Mouse (Mus musculus) forebrain, embryonic 15.5 days (tissue): Measurements from ENCODE around the gene Ufsp1. TPM values are rescaled to one million over a fixed set of nuclear protein-coding genes. Genes with fewer than 3 reads are reported as not detected.
"Not testable (repeated sequence)": the region's sequence is repeated elsewhere in the genome, so short reads cannot be mapped to it uniquely, and the experiment has no call there.

Experiments used
- ATAC-seq: fragments of 200-750 bp; cut with Nextera tagmentation; replicated peaks from 2 replicates; pipeline ENCODE4 v1.8.0; 2017; ENCODE audit warnings: mild to moderate bottlenecking, moderate TSS enrichment, moderate library complexity
- H3K27ac ChIP-seq: fragments of 300-500 bp; sonication (generic); replicated peaks from 2 replicates; pipeline ENCODE4 v1.5.1; 2015; ENCODE audit warnings: mild to moderate bottlenecking, inconsistent platforms
- H3K27me3 ChIP-seq: fragments of 300-500 bp; sonication (generic); 2 replicates; pipeline ENCODE4 v1.6.1; 2015; ENCODE audit warnings: inconsistent platforms
- H3K36me3 ChIP-seq: fragments of 300-500 bp; sonication (generic); 2 replicates; pipeline ENCODE4 v1.6.1; 2015; ENCODE audit warnings: mild to moderate bottlenecking, inconsistent platforms
- H3K4me1 ChIP-seq: fragments of 300-500 bp; sonication (generic); 2 replicates; pipeline ENCODE4 v1.6.1; 2015; ENCODE audit warnings: inconsistent platforms
- H3K4me2 ChIP-seq: fragments of 300-500 bp; sonication (generic); replicated peaks from 2 replicates; pipeline ENCODE4 v1.6.1; 2015; ENCODE audit warnings: mild to moderate bottlenecking, inconsistent platforms
- H3K4me3 ChIP-seq: fragments of 300-500 bp; sonication (generic); 2 replicates; pipeline ENCODE4 v1.5.1; 2015; ENCODE audit warnings: mild to moderate bottlenecking, inconsistent platforms
- H3K9ac ChIP-seq: fragments of 300-500 bp; sonication (generic); replicated peaks from 2 replicates; pipeline ENCODE4 v1.6.1; 2015; ENCODE audit warnings: mild to moderate bottlenecking, inconsistent platforms
- H3K9me3 ChIP-seq: fragments of 300-500 bp; sonication (generic); 2 replicates; pipeline ENCODE4 v1.6.1; 2016; ENCODE audit warnings: inconsistent platforms
- WGBS: fragments of 180-500 bp; shearing (Covaris S2); methylation state at CpG from one replicate; pipeline ENCODE4 v1.1.7; 2015; ENCODE audit warnings: mixed read lengths; 5-methylcytosine and 5-hydroxymethylcytosine counted together
- polyA plus RNA-seq: library from polyadenylated mRNA; unstranded; fragments of >200 nt; fragmentation: Nextera tagmentation; extraction: Ambion mirVana; gene quantifications from 2 replicates; pipeline ENCODE4 v1.2.1, GENCODE M21; 2015

The Ufsp1 gene
- 8.4 and 9.4 TPM in 2 replicates for polyA plus RNA-seq

DNA sequence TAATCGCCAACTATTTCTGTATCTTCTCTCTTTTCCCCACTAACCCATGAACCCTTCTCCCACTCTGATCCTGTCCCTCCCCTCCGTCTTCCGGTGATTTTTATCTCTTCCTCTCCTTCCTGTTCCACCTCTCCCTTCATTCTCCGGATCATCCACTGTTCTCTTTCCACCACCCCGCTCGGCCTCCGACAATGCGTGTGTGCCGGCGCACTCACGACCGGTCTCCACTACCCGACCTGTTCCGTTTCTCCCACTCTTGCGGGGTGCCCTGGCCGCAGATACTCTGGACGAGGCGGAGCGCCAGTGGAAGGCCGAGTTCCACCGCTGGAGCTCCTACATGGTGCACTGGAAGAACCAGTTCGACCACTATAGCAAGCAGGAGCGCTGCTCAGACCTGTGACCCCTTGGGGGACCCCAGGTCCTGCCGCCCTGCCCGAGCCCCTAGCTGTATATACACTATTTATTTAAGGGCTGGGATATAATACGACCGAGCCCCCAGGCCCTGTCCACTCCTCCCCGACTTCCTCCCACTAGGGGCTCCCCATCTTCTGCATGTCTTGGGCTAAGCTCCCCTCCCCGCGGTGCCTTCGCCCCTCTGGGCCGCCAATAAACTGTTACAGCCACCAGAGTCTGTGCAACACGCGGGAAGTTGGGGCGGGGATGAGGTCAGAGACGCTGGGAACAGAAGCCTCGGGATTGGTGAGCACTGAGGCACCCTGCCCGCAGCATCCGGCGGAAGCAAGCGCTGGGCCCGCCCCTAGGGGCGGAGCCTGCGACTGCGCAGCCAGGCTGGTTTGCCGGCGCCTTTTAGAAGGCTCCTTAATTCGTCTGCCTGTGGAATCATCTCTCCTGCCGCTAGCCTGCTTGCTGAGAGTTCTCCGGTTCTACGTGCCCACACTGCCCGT is at the start of gene Ufsp1:
TSS of gene Ufsp1 (plus strand) at position 791 of the 905 bp plus-strand sequence.
- Histone ChIP-seq H3K36me3 (peaks cover 41% of the 10 kb centered on the region), H3K9me3 (no peaks in the 10 kb centered on the region), H3K27me3 (peaks cover 16% of the 10 kb centered on the region), H3K9ac (peak within 1 kb of the TSS; percentile 82), H3K4me3 (peak within 1 kb of the TSS; percentile 61), H3K4me2 (peak within 1 kb of the TSS; percentile 100), H3K27ac (peak within 1 kb of the TSS; percentile 89), H3K4me1 (peaks cover 25% of the 10 kb centered on the region)
- WGBS, result 0% methylated on average over 52 of the region's 52 CpGs
- peak; percentile 97 for ATAC-seq

DNA sequence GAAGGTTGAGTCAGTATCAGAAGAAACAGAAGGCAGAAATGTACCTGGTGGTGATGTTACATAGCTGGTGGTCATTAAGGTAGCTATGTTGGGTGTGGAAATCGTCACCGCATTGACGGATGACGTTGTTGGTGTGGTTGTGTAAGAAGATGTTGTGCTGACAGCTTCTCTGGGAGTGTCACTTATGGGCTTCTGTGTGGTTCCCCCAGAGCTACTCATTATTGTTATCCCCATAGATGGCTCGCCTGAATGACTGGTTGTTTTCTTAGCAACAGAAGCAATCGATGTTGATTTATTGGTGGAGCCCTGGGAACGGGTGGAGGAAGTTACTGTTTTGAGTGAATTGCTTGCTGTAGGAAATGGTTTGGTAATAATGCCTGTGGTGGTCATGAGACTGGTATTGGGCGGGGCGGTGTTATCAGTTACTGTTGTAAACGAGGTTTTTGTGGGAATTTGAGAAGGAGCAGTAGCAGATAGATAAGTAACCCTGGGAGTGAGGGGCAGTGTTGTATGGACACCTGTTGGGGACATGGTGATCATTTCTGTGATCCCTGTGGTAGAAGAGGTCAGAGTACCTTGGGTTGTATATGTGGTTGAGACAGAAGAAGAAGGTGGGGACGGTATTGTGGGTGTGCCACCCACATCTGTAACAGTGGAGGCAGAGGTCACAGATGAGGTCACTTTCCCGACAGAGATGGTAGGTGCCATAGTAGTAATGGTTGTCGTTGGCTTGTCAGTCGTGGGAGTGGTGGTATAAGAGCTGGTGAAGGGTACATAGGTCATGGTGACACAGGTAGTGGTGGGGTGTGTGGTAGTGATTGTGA is 30.3 kb upstream of the Ufsp1 start:
- WGBS, result 90% methylated on average over 14 of the region's 14 CpGs
- Histone ChIP-seq H3K36me3 (no peaks in the 10 kb centered on the region), H3K4me1 (no peaks in the 10 kb centered on the region), H3K27ac (no peak overlapping the region), H3K4me3 (no peak overlapping the region), H3K27me3 (no peaks in the 10 kb centered on the region), H3K4me2 (no peak overlapping the region), H3K9me3 (no peaks in the 10 kb centered on the region), H3K9ac (no peak overlapping the region)
- ATAC-seq, result no peak

DNA sequence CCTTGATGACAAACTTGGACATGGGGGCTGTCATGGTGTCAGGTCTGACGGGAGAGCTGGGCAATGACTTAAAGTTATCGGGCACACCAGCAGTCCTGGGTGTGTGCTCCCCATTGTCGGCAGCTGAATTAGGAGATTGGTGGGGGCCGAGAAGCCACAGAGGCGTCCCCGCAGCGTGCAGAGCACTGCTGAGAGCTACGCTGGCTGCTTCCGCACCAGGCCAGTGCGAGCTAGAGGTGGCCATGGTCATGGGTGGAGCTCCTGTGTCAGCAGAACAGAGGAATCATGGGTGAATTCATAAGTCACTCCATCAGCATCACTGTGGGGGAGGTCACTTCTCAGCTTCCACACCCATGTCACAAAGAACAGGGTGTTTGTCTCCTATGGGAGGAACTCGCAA is 29.6 kb upstream of the Ufsp1 start:
- no peak overlapping the region for H3K27ac ChIP-seq
- no peak for ATAC-seq
- H3K9me3 ChIP-seq, result no peaks in the 10 kb centered on the region
- H3K36me3 ChIP-seq, result no peaks in the 10 kb centered on the region
- no peak overlapping the region for H3K4me3 ChIP-seq
- H3K9ac ChIP-seq, result no peak overlapping the region
- no peak overlapping the region for H3K4me2 ChIP-seq
- no peaks in the 10 kb centered on the region for H3K27me3 ChIP-seq
- WGBS, result 91% methylated on average over 11 of the region's 11 CpGs
- no peaks in the 10 kb centered on the region for H3K4me1 ChIP-seq

DNA sequence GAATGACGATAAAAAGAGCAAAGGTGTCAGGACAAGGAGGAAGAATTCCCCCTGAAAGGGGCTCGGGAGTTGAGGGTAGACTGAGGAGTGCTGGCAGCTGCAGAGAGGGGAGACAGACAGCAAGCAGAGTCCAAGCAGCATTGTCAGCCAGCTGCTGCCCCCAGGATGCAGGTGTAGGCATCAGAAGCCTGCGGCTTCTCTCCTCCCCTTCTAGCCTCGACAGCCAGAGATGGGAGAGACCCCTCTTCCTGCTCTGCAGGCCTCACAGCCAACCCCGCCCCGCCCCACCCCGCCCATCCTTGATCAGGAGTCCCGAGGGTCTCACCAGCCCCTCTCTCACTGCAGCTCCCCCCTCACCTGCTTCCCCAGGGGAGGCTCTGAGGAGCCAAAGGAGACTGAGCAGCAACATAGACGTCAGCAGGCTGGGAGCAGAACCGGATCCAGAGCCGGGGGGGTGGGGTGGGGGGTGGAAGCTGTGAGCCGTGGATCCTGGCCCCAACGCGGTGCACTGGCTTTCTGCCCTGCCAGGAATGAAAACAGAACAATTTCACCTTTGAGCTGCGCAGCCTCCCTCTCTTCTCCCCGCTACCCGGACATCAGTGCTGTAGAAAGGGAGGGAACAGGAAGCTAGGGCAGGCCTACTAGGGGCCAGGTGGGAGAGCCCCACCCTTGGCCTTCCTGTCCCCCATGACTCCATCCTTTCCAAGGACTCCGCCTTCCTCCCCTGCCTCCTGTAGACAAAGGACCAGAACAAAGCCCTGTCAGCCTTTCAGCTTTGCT is 26.1 kb upstream of the Ufsp1 start:
- Histone ChIP-seq H3K27me3 (no peaks in the 10 kb centered on the region), H3K4me2 (no peak overlapping the region), H3K36me3 (no peaks in the 10 kb centered on the region), H3K4me3 (no peak overlapping the region), H3K27ac (no peak overlapping the region), H3K9me3 (no peaks in the 10 kb centered on the region), H3K9ac (no peak overlapping the region), H3K4me1 (no peaks in the 10 kb centered on the region)
- no peak for ATAC-seq
- 34% methylated on average over 13 of the region's 18 CpGs for WGBS

DNA sequence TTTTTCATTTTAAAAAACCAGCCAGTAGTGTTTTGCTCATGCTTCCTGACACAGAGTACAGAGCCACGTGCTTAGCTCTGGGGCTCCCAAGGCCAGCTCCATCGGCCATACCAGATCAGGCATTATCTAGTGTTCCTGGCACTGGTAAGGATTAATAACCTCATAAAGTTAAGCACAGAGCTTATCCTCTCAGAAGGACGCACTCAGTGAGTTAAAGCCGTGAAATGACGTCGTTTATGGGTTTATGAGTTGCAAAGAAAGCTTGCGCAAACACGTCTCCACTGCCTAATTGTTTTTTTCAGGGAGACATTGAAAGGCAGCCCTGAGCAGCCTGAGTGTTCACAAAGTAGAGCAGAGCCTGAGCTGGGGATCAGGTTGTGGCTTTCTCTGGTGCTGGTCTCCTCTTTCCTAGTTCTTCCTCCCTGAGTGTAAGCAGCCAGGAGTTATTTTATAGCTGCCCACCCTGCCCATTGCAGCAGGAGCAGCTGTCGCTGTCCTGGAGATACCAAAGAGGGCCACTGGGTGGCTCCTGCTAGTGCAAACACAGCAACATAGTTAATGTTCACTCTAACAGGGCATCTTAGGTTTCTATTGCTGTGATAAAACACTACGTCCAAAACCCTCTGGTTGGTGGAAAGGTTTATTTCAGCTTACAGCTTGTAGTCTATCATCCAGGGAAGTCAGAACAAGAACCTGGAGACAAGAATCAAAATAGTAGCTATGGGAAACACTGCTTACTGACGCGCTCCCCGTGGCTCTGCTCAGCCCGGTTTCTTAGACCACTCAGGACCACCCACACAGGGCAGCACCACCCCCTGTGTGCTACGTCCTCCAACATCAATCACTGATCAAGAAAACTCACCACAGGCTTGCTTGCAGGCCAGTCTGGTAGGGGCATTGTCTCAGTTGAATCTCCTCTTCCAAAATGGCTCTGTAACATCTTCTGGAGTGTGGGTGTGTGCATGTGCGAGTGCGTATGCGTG is 16.8 kb upstream of the Ufsp1 start:
- H3K36me3 ChIP-seq, result no peaks in the 10 kb centered on the region
- H3K27me3 ChIP-seq, result 0 out of 2 replicates have a peak, but pooled peaks cover 3% of the 10 kb centered on the region
- ATAC-seq, result no peak
- no peaks in the 10 kb centered on the region for H3K4me1 ChIP-seq
- no peak overlapping the region for H3K9ac ChIP-seq
- H3K4me2 ChIP-seq, result no peak overlapping the region
- WGBS, result 52% methylated on average over 18 of the region's 18 CpGs
- H3K4me3 ChIP-seq, result no peak overlapping the region
- no peaks in the 10 kb centered on the region for H3K9me3 ChIP-seq
- no peak overlapping the region for H3K27ac ChIP-seq

DNA sequence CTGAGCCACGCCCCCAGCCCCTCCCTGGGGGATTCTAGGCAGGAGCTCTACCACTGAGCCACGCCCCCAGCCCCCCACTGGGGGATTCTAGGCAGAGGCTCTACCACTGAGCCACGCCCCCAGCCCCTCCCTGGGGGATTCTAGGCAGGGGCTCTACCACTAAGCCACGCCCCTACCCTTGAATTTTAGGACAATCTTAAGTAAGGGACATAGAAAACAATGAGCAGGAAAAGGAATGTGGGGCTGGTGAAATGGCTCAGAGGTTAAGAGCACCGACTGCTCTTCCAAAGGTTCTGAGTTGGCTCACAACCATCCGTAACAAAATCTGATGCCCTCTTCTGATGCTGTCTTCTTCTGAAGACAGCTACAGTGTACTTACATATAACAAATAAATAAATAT is 10.0 kb upstream of the Ufsp1 start:
- H3K27me3 ChIP-seq, result peaks cover 14% of the 10 kb centered on the region
- not testable (repeated sequence) for H3K9ac ChIP-seq, H3K4me2 ChIP-seq, ATAC-seq, H3K4me3 ChIP-seq, H3K36me3 ChIP-seq, H3K27ac ChIP-seq, H3K9me3 ChIP-seq
- peaks cover 21% of the 10 kb centered on the region for H3K4me1 ChIP-seq
- WGBS, result 79% methylated on average over 5 of the region's 6 CpGs

DNA sequence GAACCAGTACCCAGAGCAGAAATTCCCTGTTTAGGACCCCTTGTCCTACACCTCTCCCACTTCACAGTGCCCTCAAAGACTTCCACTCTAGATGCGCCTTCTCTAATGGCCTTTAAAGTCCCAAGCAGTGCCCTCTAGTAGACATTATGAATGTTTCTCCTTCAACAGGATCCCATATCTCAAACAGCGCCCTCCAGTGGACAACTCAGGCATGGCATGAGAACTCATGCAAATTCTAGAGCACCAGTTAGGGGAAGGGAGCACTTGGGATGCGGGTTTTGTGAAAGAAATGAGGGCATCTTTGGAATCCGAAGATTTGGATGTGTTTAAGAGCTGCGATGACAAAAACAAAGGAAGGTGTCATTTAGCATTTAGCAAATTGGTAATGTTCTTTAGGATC is 9.4 kb upstream of the Ufsp1 start:
- no peak for ATAC-seq
- H3K27me3 ChIP-seq, result peaks cover 20% of the 10 kb centered on the region
- no peak overlapping the region for H3K4me2 ChIP-seq
- no peak overlapping the region for H3K4me3 ChIP-seq
- WGBS, result 69% methylated on average over 5 of the region's 5 CpGs
- no peak overlapping the region for H3K27ac ChIP-seq
- no peaks in the 10 kb centered on the region for H3K9me3 ChIP-seq
- no peak overlapping the region for H3K9ac ChIP-seq
- peaks cover 21% of the 10 kb centered on the region for H3K4me1 ChIP-seq
- H3K36me3 ChIP-seq, result no peaks in the 10 kb centered on the region

DNA sequence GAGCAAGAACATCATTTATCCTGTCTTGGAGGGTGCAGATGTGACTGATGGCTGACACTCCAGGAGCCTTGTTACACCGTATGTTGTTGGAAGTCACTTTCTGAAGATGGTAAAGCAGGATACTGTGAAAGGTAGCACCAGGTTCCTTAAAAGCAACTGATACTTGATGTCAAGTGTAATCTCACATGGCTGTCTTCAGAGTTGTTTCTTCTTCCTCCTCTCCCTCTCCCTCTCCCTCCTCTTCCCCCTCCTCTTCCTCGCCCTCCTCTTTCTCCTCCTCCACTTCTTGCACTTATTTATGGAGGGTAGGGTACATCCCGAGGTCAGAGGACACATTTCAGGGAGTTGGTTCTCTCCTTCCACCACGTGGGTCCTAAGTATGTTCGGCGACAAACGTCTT is 8.4 kb upstream of the Ufsp1 start:
- no peak for ATAC-seq
- 62% methylated on average over 7 of the region's 7 CpGs for WGBS
- H3K9ac ChIP-seq, result no peak overlapping the region
- no peak overlapping the region; the same call in 1 of the 2 replicates for H3K4me2 ChIP-seq
- H3K27ac ChIP-seq, result no peak overlapping the region
- H3K9me3 ChIP-seq, result no peaks in the 10 kb centered on the region
- peaks cover 21% of the 10 kb centered on the region for H3K4me1 ChIP-seq
- H3K36me3 ChIP-seq, result no peaks in the 10 kb centered on the region
- peaks cover 27% of the 10 kb centered on the region for H3K27me3 ChIP-seq
- no peak overlapping the region for H3K4me3 ChIP-seq

DNA sequence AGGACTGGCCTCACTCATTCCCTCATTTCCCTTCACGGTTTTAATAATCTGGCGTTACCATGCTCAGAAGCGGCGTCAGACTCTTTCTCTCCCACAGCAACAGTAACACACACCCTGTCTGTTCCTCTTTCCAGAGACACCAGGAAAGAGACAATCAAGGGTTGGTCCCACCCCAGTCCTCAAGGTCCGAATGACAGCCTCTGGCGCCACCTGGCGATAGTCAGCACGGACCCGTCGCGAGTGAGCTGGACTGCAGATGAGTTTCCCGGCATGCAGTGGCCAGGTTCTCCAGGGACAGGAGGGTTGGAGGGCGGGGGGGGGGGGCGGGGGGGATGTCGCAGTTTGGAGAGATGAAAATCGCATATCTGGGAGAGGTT is 7.8 kb upstream of the Ufsp1 start:
- no peaks in the 10 kb centered on the region for H3K36me3 ChIP-seq
- H3K27me3 ChIP-seq, result peaks cover 27% of the 10 kb centered on the region
- H3K9ac ChIP-seq, result peak overlapping the region; percentile 40; the same call in 1 of the 2 replicates
- peak overlapping the region; percentile 97 for H3K4me2 ChIP-seq
- peak; percentile 75 for ATAC-seq
- H3K4me1 ChIP-seq, result peaks cover 21% of the 10 kb centered on the region
- peak overlapping the region; percentile 32; the same call in 1 of the 2 replicates for H3K27ac ChIP-seq
- WGBS, result under 1% methylated on average over 16 of the region's 16 CpGs
- peak overlapping the region; percentile 53 for H3K4me3 ChIP-seq
- no peaks in the 10 kb centered on the region for H3K9me3 ChIP-seq

DNA sequence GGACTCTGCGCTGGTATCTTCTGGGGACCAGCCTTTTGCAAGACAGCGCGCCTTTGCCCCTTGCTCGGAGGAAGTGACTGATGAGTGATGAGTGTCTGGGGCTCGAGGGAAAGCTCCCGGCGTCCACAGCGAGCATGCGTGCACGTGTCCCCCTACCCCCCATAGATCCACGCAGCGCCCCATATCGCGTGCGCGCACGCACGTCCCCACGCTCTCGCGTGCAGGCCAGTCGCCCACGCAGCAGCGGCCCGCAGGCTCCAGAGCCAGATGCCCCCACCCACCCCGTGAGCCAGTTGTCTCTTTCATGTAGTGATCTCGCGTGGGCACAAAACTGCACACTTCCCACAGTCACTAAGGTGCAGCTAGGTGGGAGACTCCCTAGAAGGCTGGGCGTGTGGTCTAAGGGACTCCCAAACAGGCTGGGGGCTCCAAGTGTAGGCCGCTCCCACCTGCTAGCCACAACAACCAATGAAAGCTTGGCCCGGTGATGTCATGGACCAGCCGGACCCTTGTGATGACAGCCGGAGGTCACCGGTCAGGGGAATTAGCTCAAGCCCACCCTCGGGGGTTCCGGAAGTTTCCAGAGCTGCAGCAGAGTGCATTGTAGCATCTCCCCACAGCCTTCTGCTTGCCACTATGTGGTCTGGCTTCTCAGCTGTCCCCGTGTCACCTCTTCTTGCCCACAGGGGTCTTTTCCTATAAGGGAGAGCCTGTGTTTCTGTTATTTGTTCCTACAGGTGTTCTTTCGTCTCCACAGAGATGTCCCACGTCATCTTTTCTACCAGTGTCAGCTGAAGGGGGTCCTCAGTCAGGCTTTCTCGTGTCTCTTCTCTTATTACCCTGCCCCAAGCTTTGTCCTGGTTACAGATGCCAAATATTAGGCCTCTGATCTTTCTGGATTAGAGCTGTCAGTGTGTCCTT is 7.1 kb upstream of the Ufsp1 start, which contains the start of gene Ache:
TSS of gene Ache (plus strand) at position 488 of the 921 bp plus-strand sequence.
- peak within 1 kb of the TSS; percentile 36; the same call in 1 of the 2 replicates for H3K27ac ChIP-seq
- peak within 1 kb of the TSS; percentile 97 for H3K4me2 ChIP-seq
- H3K27me3 ChIP-seq, result peaks cover 27% of the 10 kb centered on the region
- no peaks in the 10 kb centered on the region for H3K36me3 ChIP-seq
- H3K9me3 ChIP-seq, result no peaks in the 10 kb centered on the region
- WGBS, result under 1% methylated on average over 40 of the region's 40 CpGs
- H3K9ac ChIP-seq, result peak within 1 kb of the TSS; percentile 40
- peaks cover 21% of the 10 kb centered on the region for H3K4me1 ChIP-seq
- H3K4me3 ChIP-seq, result peak within 1 kb of the TSS; percentile 53
- ATAC-seq, result peak; percentile 66
